Mouse (Mus musculus) CH12.LX (cell line): ENCODE measurements at regions not wholly inside any gene's neighbourhood (a gene's known extent, or its start where the extent isn't known, plus 50 kb on each side); places are given as distances from the start of the nearest gene placed in this dataset.

Experiments used
- DNase-seq: peaks from one replicate; pipeline ENCODE4 v3.0.0-alpha.2; 2013; ENCODE audit errors: extremely low read depth
- H3K27ac ChIP-seq: 2 replicates; pipeline ENCODE4 v1.5.1; 2012; ENCODE audit warnings: low read depth, mild to moderate bottlenecking, control low read depth, moderate library complexity; ENCODE audit not compliant: insufficient read depth
- H3K27me3 ChIP-seq: replicated peaks from 2 replicates; pipeline ENCODE3; 2012; ENCODE audit warnings: inconsistent platforms
- H3K36me3 ChIP-seq, 2 experiments: replicated peaks in 1 of 2; 2 replicates each; pipeline versions ENCODE3 to v1.6.1; 2012; ENCODE audit warnings: inconsistent platforms in 1 of 2, low read length in 1 of 2, mild to moderate bottlenecking in 1 of 2, mixed read lengths in 1 of 2, moderate library complexity in 1 of 2; ENCODE audit not compliant: control insufficient read depth in 1 of 2, insufficient read depth in 1 of 2
- H3K4me1 ChIP-seq, 2 experiments: 2 replicates each; pipeline ENCODE4 v1.6.1; 2012; ENCODE audit warnings: inconsistent platforms in 1 of 2, moderate library complexity in 1 of 2; ENCODE audit not compliant: insufficient read depth in 2 of 2, control insufficient read depth in 1 of 2
- H3K4me2 ChIP-seq: 2 replicates; pipeline ENCODE4 v1.6.1; 2012; ENCODE audit warnings: low read depth, mild to moderate bottlenecking, control low read depth; ENCODE audit not compliant: poor library complexity, insufficient read depth, severe bottlenecking
- H3K4me3 ChIP-seq, 3 experiments: fragments of 150-350 bp in 1 of 3; sonication (generic) in 1 of 3; replicated peaks in 1 of 3; 2 replicates each; pipeline versions ENCODE3 to v1.5.1; 2011 to 2012; ENCODE audit warnings: low read depth in 2 of 3, low read length in 2 of 3, mild to moderate bottlenecking in 2 of 3, moderate library complexity in 2 of 3, control low read depth in 1 of 3, improper control_type of control experiment in 1 of 3, inconsistent platforms in 1 of 3, mixed read lengths in 1 of 3; ENCODE audit not compliant: poor library complexity in 1 of 3
- H3K79me2 ChIP-seq: replicated peaks from 2 replicates; pipeline ENCODE4 v1.6.1; 2012; ENCODE audit warnings: mild to moderate bottlenecking, moderate library complexity; ENCODE audit not compliant: control insufficient read depth, poor library complexity, insufficient read depth, severe bottlenecking; ENCODE audit errors: extremely low read depth
- H3K9ac ChIP-seq: 2 replicates; pipeline ENCODE4 v1.6.1; 2012; ENCODE audit warnings: low read depth, mild to moderate bottlenecking, control low read depth, moderate library complexity; ENCODE audit not compliant: insufficient read depth
- H3K9me3 ChIP-seq: replicated peaks from 2 replicates; pipeline ENCODE3; 2012; ENCODE audit warnings: low read length, inconsistent platforms, mixed read lengths
- CHD1 ChIP-seq: IDR thresholded peaks from 2 replicates; pipeline ENCODE4 v1.6.1; 2012; ENCODE audit warnings: low read depth, low read length, improper control_type of control experiment, inconsistent platforms
- CHD2 ChIP-seq: IDR thresholded peaks from 2 replicates; pipeline ENCODE4 v1.6.1; 2011; ENCODE audit warnings: low read length, improper control_type of control experiment
- CTCF ChIP-seq, 2 experiments: IDR thresholded peaks in 1 of 2; conservative IDR thresholded peaks in 1 of 2; 2 replicates each; pipeline ENCODE4 v1.5.1; 2011 to 2012; ENCODE audit warnings: low read depth in 2 of 2, low read length in 2 of 2, improper control_type of control experiment in 1 of 2, inconsistent platforms in 1 of 2, mild to moderate bottlenecking in 1 of 2, moderate library complexity in 1 of 2
- EP300 ChIP-seq: IDR thresholded peaks from 2 replicates; pipeline ENCODE4 v1.6.1; 2011; ENCODE audit warnings: low read length, improper control_type of control experiment
- IRF4 ChIP-seq: IDR thresholded peaks from 2 replicates; pipeline ENCODE4 v1.6.1; 2014; ENCODE audit warnings: low read depth, mild to moderate bottlenecking, inconsistent platforms, low read length, improper control_type of control experiment
- JUND ChIP-seq: conservative IDR thresholded peaks from 2 replicates; pipeline ENCODE4 v1.6.1; 2011; ENCODE audit warnings: low read depth, low read length, improper control_type of control experiment
- KAT2A ChIP-seq: IDR thresholded peaks from 2 replicates; pipeline ENCODE4 v1.6.1; 2012; ENCODE audit warnings: low read length, improper control_type of control experiment, inconsistent platforms; ENCODE audit not compliant: insufficient replicate concordance
- MAX ChIP-seq: IDR thresholded peaks from 2 replicates; pipeline ENCODE4 v1.6.1; 2011; ENCODE audit warnings: low read length, improper control_type of control experiment
- MAZ ChIP-seq: IDR thresholded peaks from 2 replicates; pipeline ENCODE4 v1.6.1; 2012; ENCODE audit warnings: low read depth, mild to moderate bottlenecking, inconsistent platforms, low read length, improper control_type of control experiment, moderate library complexity
- MXI1 ChIP-seq: IDR thresholded peaks from 2 replicates; pipeline ENCODE4 v1.6.1; 2011; ENCODE audit warnings: mild to moderate bottlenecking, low read depth, low read length, improper control_type of control experiment
- NELFE ChIP-seq: IDR thresholded peaks from 2 replicates; pipeline ENCODE4 v1.6.1; 2011; ENCODE audit warnings: low read depth, low read length, improper control_type of control experiment
- NRF1 ChIP-seq: IDR thresholded peaks from 2 replicates; pipeline ENCODE4 v1.6.1; 2014; ENCODE audit warnings: low read depth, mild to moderate bottlenecking, inconsistent platforms, low read length, improper control_type of control experiment, moderate library complexity
- POLR2A ChIP-seq: IDR thresholded peaks from 2 replicates; pipeline ENCODE4 v1.6.1; 2011; ENCODE audit warnings: low read depth, mild to moderate bottlenecking, improper control_type of control experiment, low read length
- RAD21 ChIP-seq: IDR thresholded peaks from 2 replicates; pipeline ENCODE4 v1.6.1; 2011; ENCODE audit warnings: low read depth, mild to moderate bottlenecking, low read length, improper control_type of control experiment, moderate library complexity
- SIN3A ChIP-seq: IDR thresholded peaks from 2 replicates; pipeline ENCODE4 v1.6.1; 2012; ENCODE audit warnings: low read length, improper control_type of control experiment, inconsistent platforms
- SMC3 ChIP-seq: IDR thresholded peaks from 2 replicates; pipeline ENCODE4 v1.6.1; 2011; ENCODE audit warnings: low read depth, low read length, improper control_type of control experiment
- TCF12 ChIP-seq: IDR thresholded peaks from 2 replicates; pipeline ENCODE4 v1.6.1; 2014; ENCODE audit warnings: low read depth, mild to moderate bottlenecking, inconsistent platforms, low read length, improper control_type of control experiment
- UBTF ChIP-seq: IDR thresholded peaks from 2 replicates; pipeline ENCODE4 v1.6.1; 2012; ENCODE audit warnings: low read depth, mild to moderate bottlenecking, inconsistent platforms, low read length, improper control_type of control experiment, moderate library complexity
- ZKSCAN1 ChIP-seq: IDR thresholded peaks from 2 replicates; pipeline ENCODE4 v1.6.1; 2012; ENCODE audit warnings: low read depth, inconsistent platforms, low read length, improper control_type of control experiment, borderline replicate concordance
- ZMIZ1 ChIP-seq: IDR thresholded peaks from 2 replicates; pipeline ENCODE4 v1.6.1; 2012; ENCODE audit warnings: low read depth, mild to moderate bottlenecking, inconsistent platforms, low read length, improper control_type of control experiment
- dilution Hi-C: fragments of 300-500 bp; cut with MboI; formaldehyde crosslinking; loops from 2 replicates; pipeline ENCODE4 v1.14.3; 2020; ENCODE audit warnings: low sequenced_read_pairs; ENCODE audit not compliant: extremely low pct_unique_long_range_greater_than_20kb, extremely low pct_ligation_motif_present
- in situ Hi-C: fragments of 300-500 bp; cut with MboI; formaldehyde crosslinking; loops from 3 replicates; pipeline ENCODE4 v1.14.3; 2019; ENCODE audit warnings: low sequenced_read_pairs, low pct_ligation_motif_present, low pct_unique_long_range_greater_than_20kb, mixed read lengths

DNA sequence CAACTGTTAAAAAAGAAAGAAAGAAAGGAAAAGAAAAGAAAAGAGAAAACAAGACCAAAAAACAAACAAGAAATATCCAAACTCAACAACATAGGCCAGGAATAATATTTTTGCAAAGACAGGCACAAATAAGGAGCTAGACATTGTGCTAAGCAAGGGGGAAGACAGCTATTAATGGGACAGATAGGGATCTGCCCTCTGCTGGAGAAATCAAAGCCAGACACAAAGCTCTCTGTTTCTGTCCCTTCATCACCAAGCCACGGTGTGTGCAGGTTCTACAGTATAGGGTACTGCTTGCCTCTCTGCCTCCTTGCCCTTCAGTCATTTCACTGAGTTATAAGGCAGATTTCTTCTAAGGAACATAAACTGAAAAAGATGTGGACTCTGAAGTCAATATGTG lies 57.8 kb upstream of the Chchd3 start:
- H3K27ac ChIP-seq, result no peak overlapping the region
- TF ChIP-seq SMC3 (peak; percentile 58), CTCF (conservative IDR thresholded peaks at IDR 0.05 in 1 of 2, IDR thresholded peaks at IDR 0.05 in 1 of 2; ENCODE audit: low read depth in 2 of 2, low read length in 2 of 2) (peak in 1 of 2 experiments; percentile 51; a peak in 2 of 4 replicates), RAD21 (peak; percentile 44), JUND (no peak), TCF12 (no peak)
- H3K36me3 ChIP-seq, result no peaks in the 10 kb centered on the region
- H3K4me3 ChIP-seq, result no peak overlapping the region
- no peaks in the 10 kb centered on the region for H3K79me2 ChIP-seq
- dilution Hi-C loops, result no loop called here
- no peaks in the 10 kb centered on the region for H3K9me3 ChIP-seq
- no peak overlapping the region for H3K4me2 ChIP-seq
- no peak overlapping the region for H3K9ac ChIP-seq
- no peaks in the 10 kb centered on the region for H3K4me1 ChIP-seq
- peak; percentile 7 for DNase-seq
- peaks cover 6% of the 10 kb centered on the region for H3K27me3 ChIP-seq
- in situ Hi-C loops, result no loop called here

DNA sequence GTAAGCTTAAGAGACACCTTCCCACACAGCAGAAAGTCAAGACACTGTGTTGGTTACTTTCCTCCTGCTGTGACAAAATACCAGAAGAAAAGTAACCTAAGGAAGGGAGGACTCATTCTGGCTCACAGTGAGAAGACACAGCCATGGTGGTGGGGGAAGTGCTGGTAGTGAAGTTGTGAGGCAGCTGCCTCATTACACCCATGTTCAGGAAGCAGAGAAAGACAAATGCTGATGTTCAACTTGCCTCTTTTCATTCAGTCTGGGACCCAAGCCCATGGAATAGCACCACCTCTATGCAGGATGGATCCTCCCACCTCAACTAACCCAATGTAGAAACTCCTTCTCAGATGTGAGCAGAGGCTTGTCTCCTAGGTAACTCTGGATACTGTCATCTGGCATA lies 60.5 kb upstream of the Chchd3 start:
- Histone ChIP-seq H3K27me3 (peaks cover 18% of the 10 kb centered on the region), H3K4me2 (no peak overlapping the region), H3K4me3 (no peak overlapping the region), H3K79me2 (no peaks in the 10 kb centered on the region), H3K27ac (no peak overlapping the region), H3K36me3 (no peaks in the 10 kb centered on the region), H3K4me1 (no peaks in the 10 kb centered on the region), H3K9ac (no peak overlapping the region), H3K9me3 (no peaks in the 10 kb centered on the region)
- no peak for TF ChIP-seq MXI1
- TF ChIP-seq ZKSCAN1, result no peak
- no peak for TF ChIP-seq RAD21
- no peak for TF ChIP-seq EP300
- no peak for TF ChIP-seq CHD2
- no peak for TF ChIP-seq MAZ
- no peak for TF ChIP-seq POLR2A
- no peak for TF ChIP-seq ZMIZ1
- TF ChIP-seq NRF1, result no peak
- TF ChIP-seq MAX, result no peak
- TF ChIP-seq CHD1, result no peak
- TF ChIP-seq KAT2A, result no peak
- TF ChIP-seq IRF4, result no peak
- TF ChIP-seq UBTF, result no peak
- TF ChIP-seq TCF12, result no peak
- no peak for TF ChIP-seq NELFE
- no peak for TF ChIP-seq SIN3A
- TF ChIP-seq CTCF (conservative IDR thresholded peaks at IDR 0.05 in 1 of 2, IDR thresholded peaks at IDR 0.05 in 1 of 2; ENCODE audit: low read depth in 2 of 2, low read length in 2 of 2), result no peak
- dilution Hi-C loops (no loop called here), in situ Hi-C loops (no loop called here)
- no peak for DNase-seq
